Mouse (Mus musculus) adrenal gland, adult 18-20 months (tissue): Measurements from ENCODE around the gene Vmn1r229. TPM values are rescaled to one million over a fixed set of nuclear protein-coding genes. Genes with fewer than 3 reads are reported as not detected.

Experiments
- DNase-seq, 2 experiments: peaks; one replicate each; pipeline ENCODE4 v3.0.0; 2021 to 2022; ENCODE audit warnings: low spot score in 2 of 2
- long read RNA-seq, 2 experiments: library from polyadenylated mRNA; stranded (forward); transcript quantifications; one replicate each; pipeline ENCODE4 v2.0.0; 2021
- total RNA-seq, 2 experiments: library from RNA; stranded (reverse); gene quantifications; 1 replicate in 1 of 2; 2 replicates in 1 of 2; pipeline ENCODE4 v1.2.3; 2021

The Vmn1r229 gene
- not detected for total RNA-seq
- long read RNA-seq, experiment 1, result 0 reads
- long read RNA-seq, experiment 2, result 0 reads

DNA sequence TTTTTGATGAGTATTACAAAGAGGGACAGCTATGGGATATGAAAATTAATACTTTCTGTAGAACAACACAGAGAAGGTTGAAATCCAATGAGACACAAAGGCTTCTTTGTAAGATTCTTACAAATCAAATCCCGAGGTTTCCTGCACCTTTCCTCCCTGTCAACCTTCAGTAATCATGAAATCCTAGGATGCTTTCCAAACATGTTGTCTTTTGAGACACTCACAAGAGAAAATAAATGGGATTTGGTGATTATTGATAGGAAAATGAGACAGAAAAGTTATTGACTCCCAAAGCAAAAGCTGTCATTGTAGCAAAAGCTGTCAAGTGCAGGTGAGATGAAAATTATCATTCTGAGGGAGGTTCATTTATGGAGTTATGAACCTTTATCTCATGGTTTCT is at the start of gene Vmn1r229:
Gene Vmn1r229, plus strand, starts transcription at position 301 of the 400 bp plus-strand sequence.
- DNase-seq, result no peak

DNA sequence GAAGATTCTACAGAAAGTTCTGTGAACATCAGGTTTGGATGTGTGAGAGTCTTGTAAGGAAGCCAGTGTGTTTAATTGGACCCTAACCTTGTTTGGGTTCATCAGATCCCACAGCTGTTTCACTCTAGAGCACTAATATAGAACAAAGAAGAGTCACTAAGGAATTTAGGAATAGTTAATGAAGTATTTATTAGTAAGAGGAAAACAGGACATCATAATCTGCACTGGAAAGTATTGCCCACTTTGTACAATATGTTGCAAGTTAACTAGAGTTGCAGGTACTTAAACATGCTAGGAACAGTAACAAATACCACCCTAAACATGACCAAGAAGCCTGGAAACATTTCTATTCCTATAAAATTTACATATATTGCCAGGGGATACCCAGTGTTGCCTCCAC is 25.3 kb upstream of the Vmn1r229 start, which contains the start of gene Vmn1r228:
Gene Vmn1r228, minus strand, starts transcription at position 101 of the 400 bp plus-strand sequence.
- no peak for DNase-seq

DNA sequence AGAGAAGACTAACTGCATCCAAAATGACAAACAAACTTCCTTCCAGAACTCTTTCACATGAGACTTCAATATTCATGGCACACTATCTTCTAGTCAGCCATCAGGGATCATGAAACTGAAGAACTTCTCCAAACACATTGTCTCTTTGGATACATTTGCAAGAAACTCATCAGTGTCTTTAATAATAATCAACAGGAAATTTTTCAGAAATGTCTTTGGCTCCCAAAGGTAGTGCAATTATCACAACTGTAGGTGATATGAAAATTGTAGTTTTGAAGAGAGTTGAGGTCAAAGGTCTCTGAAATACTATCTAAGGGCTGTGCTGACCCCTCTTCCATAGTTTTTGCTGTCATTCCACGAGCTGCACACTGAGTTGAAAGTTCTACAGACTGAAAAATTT is 28.8 kb downstream of the Vmn1r229 start, which contains the start of gene Vmn1r230:
Gene Vmn1r230, plus strand, starts transcription at position 301 of the 400 bp plus-strand sequence.
- DNase-seq, result no peak

Other genes with a start within 250 kb of the Vmn1r229 start
- gene Vmn2r109, start 246.8 kb upstream of the Vmn1r229 start, total RNA-seq, result not detected
- not detected for gene Vmn2r110, start 215.1 kb upstream of the Vmn1r229 start, total RNA-seq
- gene Fpr-rs3, start 186.7 kb upstream of the Vmn1r229 start, total RNA-seq, result not detected
- not detected for gene Vmn1r226, start 128.7 kb upstream of the Vmn1r229 start, total RNA-seq
- not detected for gene Vmn1r227, start 81.7 kb upstream of the Vmn1r229 start, total RNA-seq
- gene Vmn1r228, start 25.4 kb upstream of the Vmn1r229 start, total RNA-seq, result not detected
- not detected for gene Vmn1r230, start 28.9 kb downstream of the Vmn1r229 start, total RNA-seq
- gene Vmn1r231, start 93.5 kb downstream of the Vmn1r229 start, total RNA-seq, result not detected
- not detected for gene Vmn1r232, start 108.2 kb downstream of the Vmn1r229 start, total RNA-seq
- gene Ppp2r1a, start 133.8 kb downstream of the Vmn1r229 start, total RNA-seq, result 100 to 1,000 TPM; 222 to 330 TPM
- not detected for gene Vmn1r233, start 184.9 kb downstream of the Vmn1r229 start, total RNA-seq
- gene Zfp160, start 197.3 kb downstream of the Vmn1r229 start, total RNA-seq, result 10 to 100 TPM; 14.5 to 16.9 TPM